Mouse (Mus musculus) heart, embryonic 14.5 days (tissue): ENCODE results near the gene Cox15. TPM values are rescaled to one million over a fixed set of nuclear protein-coding genes. Genes with fewer than 3 reads are reported as not detected.
A peak's percentile ranks its signal among the peaks of the same experiment; 100 is the strongest.

Source experiments
- ATAC-seq: fragments of 200-750 bp; cut with Nextera tagmentation; 2 replicates; pipeline ENCODE4 v1.8.0; 2017; ENCODE audit warnings: low read depth, moderate TSS enrichment; ENCODE audit not compliant: insufficient number of reproducible peaks, insufficient read depth, low FRiP score
- H3K27ac ChIP-seq, 2 experiments: fragments of 200-500 bp in 1 of 2; fragments of 300-500 bp in 1 of 2; sonication (generic) in 1 of 2; replicated peaks in 1 of 2; 2 replicates each; pipeline ENCODE4 v1.5.1; 2012 to 2014; ENCODE audit warnings: low read depth in 2 of 2, low read length in 2 of 2, control low read depth in 1 of 2, mild to moderate bottlenecking in 1 of 2, mixed read lengths in 1 of 2; ENCODE audit not compliant: control insufficient read depth in 1 of 2, insufficient read depth in 1 of 2
- H3K27me3 ChIP-seq: fragments of 300-500 bp; sonication (generic); 2 replicates; pipeline ENCODE4 v1.6.1; 2014; ENCODE audit warnings: mild to moderate bottlenecking, low read length, control low read depth; ENCODE audit not compliant: control insufficient read depth, insufficient read depth
- H3K36me3 ChIP-seq: fragments of 300-500 bp; sonication (generic); 2 replicates; pipeline ENCODE4 v1.6.1; 2014; ENCODE audit warnings: mild to moderate bottlenecking, control low read depth, low read length, mixed read lengths; ENCODE audit not compliant: control insufficient read depth, insufficient read depth
- H3K4me1 ChIP-seq, 2 experiments: fragments of 200-500 bp in 1 of 2; fragments of 300-500 bp in 1 of 2; sonication (generic) in 1 of 2; 2 replicates each; pipeline ENCODE4 v1.6.1; 2012 to 2014; ENCODE audit warnings: low read length in 2 of 2, control low read depth in 1 of 2, mixed read lengths in 1 of 2; ENCODE audit not compliant: control insufficient read depth in 2 of 2, insufficient read depth in 2 of 2
- H3K4me2 ChIP-seq: fragments of 300-500 bp; sonication (generic); 2 replicates; pipeline ENCODE4 v1.6.1; 2014; ENCODE audit warnings: mild to moderate bottlenecking, low read length
- H3K4me3 ChIP-seq, 2 experiments: fragments of 200-500 bp in 1 of 2; fragments of 300-500 bp in 1 of 2; sonication (generic) in 1 of 2; 2 replicates each; pipeline ENCODE4 v1.5.1; 2012 to 2014; ENCODE audit warnings: low read length in 2 of 2, mild to moderate bottlenecking in 2 of 2, control low read depth in 1 of 2, low read depth in 1 of 2, moderate library complexity in 1 of 2; ENCODE audit not compliant: control insufficient read depth in 1 of 2, insufficient read depth in 1 of 2
- H3K9ac ChIP-seq: fragments of 300-500 bp; sonication (generic); 2 replicates; pipeline ENCODE4 v1.6.1; 2014; ENCODE audit warnings: mild to moderate bottlenecking, low read length
- H3K9me3 ChIP-seq: fragments of 300-500 bp; sonication (generic); 2 replicates; pipeline ENCODE4 v1.6.1; 2016; ENCODE audit warnings: low read length, control low read depth; ENCODE audit not compliant: control insufficient read depth
- WGBS: fragments of 180-500 bp; shearing (Covaris S2); extraction: QIAGEN DNeasy Blood & Tissue Kit; methylation state at CpG from one replicate; pipeline ENCODE4 v1.1.7; 2014; 5-methylcytosine and 5-hydroxymethylcytosine counted together
- polyA plus RNA-seq: library from polyadenylated mRNA; unstranded; fragments of >200 nt; fragmentation: Nextera tagmentation; extraction: Ambion mirVana; gene quantifications from 2 replicates; pipeline ENCODE4 v1.2.1, GENCODE M21; 2014

Cox15 gene
- polyA plus RNA-seq, 1 experiment from 2014 or later = 11.3 TPM

- Histone ChIP-seq H3K4me2 (no peak overlapping the region), H3K4me3 (no peak overlapping the region), H3K9ac (no peak overlapping the region), H3K27ac (no peak overlapping the region), H3K9me3 (no peaks in the 10 kb centered on the region), H3K4me1 (no peaks in the 10 kb centered on the region), H3K27me3 (no peaks in the 10 kb centered on the region), H3K36me3 (no peaks in the 10 kb centered on the region)
- ATAC-seq = no peak
- 16% methylated on average over 6 of the region's 6 CpGs for WGBS
These were observed 7.7 kb upstream of the Cox15 start for GRCm38 (mm10) chr19:43760504-43760903.

GRCm38 (mm10) chr19:43754872-43755271, 2.1 kb upstream of the Cox15 start:
- no peak for ATAC-seq
- Histone ChIP-seq H3K27ac (no peak overlapping the region), H3K36me3 (peaks cover 15% of the 10 kb centered on the region), H3K9ac (no peak overlapping the region), H3K4me3 (no peak overlapping the region), H3K9me3 (no peaks in the 10 kb centered on the region), H3K4me2 (no peak overlapping the region), H3K4me1 (peaks cover 0 to 5% of the 10 kb centered on the region in 2 experiments; a peak in 1 of 4 replicates), H3K27me3 (no peaks in the 10 kb centered on the region)
- 52% methylated on average over 2 of the region's 2 CpGs for WGBS

- Histone ChIP-seq H3K4me1 (peaks cover 0 to 5% of the 10 kb centered on the region in 2 experiments; a peak in 1 of 4 replicates), H3K27me3 (no peaks in the 10 kb centered on the region), H3K9me3 (no peaks in the 10 kb centered on the region), H3K9ac (no peak overlapping the region), H3K36me3 (peaks cover 22% of the 10 kb centered on the region), H3K27ac (no peak overlapping the region), H3K4me3 (no peak overlapping the region), H3K4me2 (no peak overlapping the region)
- WGBS = 78% methylated on average over 2 of the region's 2 CpGs
- no peak for ATAC-seq
These were observed 1.4 kb upstream of the Cox15 start for GRCm38 (mm10) chr19:43754237-43754636.

GRCm38 (mm10) chr19:43753226-43753835, 531 bp upstream of the Cox15 start:
- H3K9me3 ChIP-seq = no peaks in the 10 kb centered on the region

GRCm38 (mm10) chr19:43750008-43750407, 2.8 kb downstream of the Cox15 start:
- Histone ChIP-seq H3K36me3 (peaks cover 63% of the 10 kb centered on the region), H3K4me3 (no peak overlapping the region), H3K4me1 (peaks cover 4 to 8% of the 10 kb centered on the region in 2 experiments; a peak in 2 of 4 replicates), H3K27ac (no peak overlapping the region), H3K9ac (no peak overlapping the region), H3K27me3 (no peaks in the 10 kb centered on the region), H3K9me3 (no peaks in the 10 kb centered on the region), H3K4me2 (no peak overlapping the region)
- 95% methylated on average over 2 of the region's 2 CpGs for WGBS
- ATAC-seq = no peak

More at GRCm38 (mm10) chr19:43753226-43753835, 531 bp upstream of the Cox15 start:
- ATAC-seq = peak; percentile 86
- Histone ChIP-seq H3K4me3 (peak overlapping the region; percentile 73 to 76), H3K27ac (peak overlapping the region; percentile 94 to 97), H3K4me1 (peaks cover 1 to 6% of the 10 kb centered on the region in 2 experiments; a peak in 2 of 4 replicates), H3K27me3 (no peaks in the 10 kb centered on the region), H3K9ac (peak overlapping the region; percentile 89), H3K36me3 (peaks cover 30% of the 10 kb centered on the region), H3K4me2 (peak overlapping the region; percentile 73)
- WGBS = under 1% methylated on average over 22 of the region's 24 CpGs

- no peak for ATAC-seq
- H3K4me3 ChIP-seq = no peak overlapping the region
- WGBS = 65% methylated on average over 4 of the region's 4 CpGs
These were observed 4.9 kb downstream of the Cox15 start for GRCm38 (mm10) chr19:43747877-43748276.

GRCm38 (mm10) chr19:43745740-43746139, 7.1 kb downstream of the Cox15 start:
- WGBS = 69% methylated on average over 3 of the region's 3 CpGs
- peaks cover 96% of the 10 kb centered on the region for H3K36me3 ChIP-seq
- ATAC-seq = no peak
- H3K27me3 ChIP-seq = no peaks in the 10 kb centered on the region
- H3K4me1 ChIP-seq = peaks cover 3 to 4% of the 10 kb centered on the region in 2 experiments; a peak in 1 of 4 replicates
- no peak overlapping the region for H3K9ac ChIP-seq
- no peak overlapping the region for H3K4me3 ChIP-seq
- no peak overlapping the region for H3K4me2 ChIP-seq
- no peak overlapping the region for H3K27ac ChIP-seq
- H3K9me3 ChIP-seq = no peaks in the 10 kb centered on the region

More at GRCm38 (mm10) chr19:43747877-43748276, 4.9 kb downstream of the Cox15 start:
- Histone ChIP-seq H3K27ac (no peak overlapping the region), H3K9ac (no peak overlapping the region), H3K36me3 (peaks cover 81% of the 10 kb centered on the region), H3K27me3 (no peaks in the 10 kb centered on the region), H3K4me2 (no peak overlapping the region), H3K4me1 (peaks cover 3 to 4% of the 10 kb centered on the region in 2 experiments; a peak in 1 of 4 replicates), H3K9me3 (no peaks in the 10 kb centered on the region)

GRCm38 (mm10) chr19:43743401-43743800, 9.4 kb downstream of the Cox15 start:
- Histone ChIP-seq H3K36me3 (peaks cover 96% of the 10 kb centered on the region), H3K4me1 (peaks cover 2 to 3% of the 10 kb centered on the region in 2 experiments; a peak in 1 of 4 replicates), H3K4me2 (no peak overlapping the region), H3K27me3 (no peaks in the 10 kb centered on the region), H3K9me3 (no peaks in the 10 kb centered on the region), H3K27ac (no peak overlapping the region), H3K9ac (no peak overlapping the region), H3K4me3 (no peak overlapping the region)
- WGBS = 88% methylated on average over 7 of the region's 7 CpGs
- ATAC-seq = no peak
